Mouse (Mus musculus) lung, postnatal 0 days (tissue): ENCODE measurements around the gene Efna5.

Source experiments
- CTCF ChIP-seq: IDR thresholded peaks from 2 replicates; pipeline ENCODE4 v1.5.1; 2016; ENCODE audit warnings: antibody characterized with exemption, mild to moderate bottlenecking
- EP300 ChIP-seq: IDR thresholded peaks from 2 replicates; pipeline ENCODE4 v1.6.1; 2016; ENCODE audit warnings: antibody characterized with exemption, mild to moderate bottlenecking, control low read depth

DNA sequence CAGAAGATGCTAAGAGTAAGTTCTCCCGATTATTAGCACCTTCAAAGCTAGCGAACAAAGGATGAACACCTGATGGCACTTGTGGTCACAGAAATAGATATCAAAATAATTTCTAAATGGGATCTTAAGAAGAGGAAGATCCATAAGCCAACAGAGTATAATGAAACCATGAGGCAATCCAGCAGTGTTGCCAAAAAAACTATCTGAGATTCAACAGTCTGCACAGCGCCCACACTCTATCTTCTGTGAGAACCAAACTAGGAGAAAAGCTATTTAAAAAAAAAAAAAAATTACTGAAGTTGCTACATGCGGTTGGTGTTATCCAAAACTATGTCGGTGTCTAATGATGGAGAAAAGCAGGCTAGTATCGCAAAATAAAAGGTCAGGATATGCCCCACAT is 31.4 kb downstream of the Efna5 start:
- TF ChIP-seq CTCF = no peak
- TF ChIP-seq EP300 = no peak
